Mouse (Mus musculus) gastrocnemius, postnatal 14 days (tissue): Measurements from ENCODE around the gene Pgam2. TPM values are rescaled to one million over a fixed set of nuclear protein-coding genes. Genes with fewer than 3 reads are reported as not detected.

Experiments
- DNase-seq: peaks from one replicate; pipeline ENCODE4 v3.0.0; 2021; ENCODE audit warnings: mixed read lengths
- intact Hi-C: fragments of 180-260 bp; cut with DNase I; formaldehyde crosslinking; loops from one replicate; pipeline ENCODE4 v1.15.1; 2025; ENCODE audit warnings: low total_unique reads
- long read RNA-seq, 2 experiments: library from polyadenylated mRNA; stranded (forward); transcript quantifications; one replicate each; pipeline ENCODE4 v2.0.0; 2021
- total RNA-seq, 2 experiments: library from RNA; stranded (reverse); gene quantifications; 2 replicates each; pipeline ENCODE4 v1.2.3; 2021

The Pgam2 gene
- total RNA-seq: 1,000 to 10,000 TPM; 3,325 to 3,362 TPM
- long read RNA-seq, experiment 1, transcript Pgam2-201 (3 exons, 840 nt): major isoform, 3,543 of 3,818 reads
- long read RNA-seq, experiment 1, partial matches to known transcripts: 269 of 3,818 reads
- long read RNA-seq, experiment 1, other reads (novel, unspliced or antisense): 6 of 3,818 reads
- long read RNA-seq, experiment 2, transcript Pgam2-201 (3 exons, 840 nt): major isoform, 3,857 of 4,178 reads
- long read RNA-seq, experiment 2, partial matches to known transcripts: 310 of 4,178 reads
- long read RNA-seq, experiment 2, other reads (novel, unspliced or antisense): 11 of 4,178 reads

- intact Hi-C loops: no loop called here
- DNase-seq: peak; percentile 62
Measured at GRCm38 (mm10) chr11:5803551-5803981, at the start of gene Pgam2. Gene Pgam2, minus strand, starts transcription at chr11:5803733.

GRCm38 (mm10) chr11:5852314-5852713, 48.8 kb upstream of the Pgam2 start:
- intact Hi-C loops: no loop called here
- DNase-seq: no peak

- DNase-seq: no peak
- intact Hi-C loops: no loop called here
Measured at GRCm38 (mm10) chr11:5851021-5851736, 47.6 kb upstream of the Pgam2 start.

GRCm38 (mm10) chr11:5850452-5850851, 46.9 kb upstream of the Pgam2 start:
- intact Hi-C loops: no loop called here
- DNase-seq: no peak

GRCm38 (mm10) chr11:5849316-5849715, 45.8 kb upstream of the Pgam2 start:
- no peak for DNase-seq
- intact Hi-C loops: loop anchor here (5.0 kb wide), 1 partner anchor 33 kb away; no protein-coding TSS in a partner anchor

GRCm38 (mm10) chr11:5848741-5849140, 45.2 kb upstream of the Pgam2 start:
- intact Hi-C loops: loop anchor here (5.0 kb wide), 1 partner anchor 34 kb away; no protein-coding TSS in a partner anchor
- DNase-seq: peak; percentile 62

- intact Hi-C loops: loop anchor here (5.0 kb wide), 1 partner anchor 36 kb away; no protein-coding TSS in a partner anchor
- DNase-seq: no peak
Measured at GRCm38 (mm10) chr11:5846639-5847345, 43.3 kb upstream of the Pgam2 start.

GRCm38 (mm10) chr11:5843131-5843530, 39.6 kb upstream of the Pgam2 start:
- intact Hi-C loops: no loop called here
- no peak for DNase-seq

- no peak for DNase-seq
- intact Hi-C loops: no loop called here
Measured at GRCm38 (mm10) chr11:5841751-5842150, 38.2 kb upstream of the Pgam2 start.

- DNase-seq: no peak
- intact Hi-C loops: no loop called here
Measured at GRCm38 (mm10) chr11:5840346-5840745, 36.8 kb upstream of the Pgam2 start.

GRCm38 (mm10) chr11:5837251-5838246, 34.0 kb upstream of the Pgam2 start, which contains the start of gene Polm:
Gene Polm, minus strand, starts transcription at chr11:5838016.
- intact Hi-C loops: no loop called here
- peak; percentile 94 for DNase-seq

- DNase-seq: no peak
Measured at GRCm38 (mm10) chr11:5836126-5836525, 32.6 kb upstream of the Pgam2 start.

GRCm38 (mm10) chr11:5835057-5835456, 31.5 kb upstream of the Pgam2 start:
- intact Hi-C loops: no loop called here
- DNase-seq: no peak

More at GRCm38 (mm10) chr11:5836126-5836525, 32.6 kb upstream of the Pgam2 start:
- intact Hi-C loops: no loop called here

- DNase-seq: no peak
Measured at GRCm38 (mm10) chr11:5834506-5834905, 31.0 kb upstream of the Pgam2 start.

GRCm38 (mm10) chr11:5829327-5829726, 25.8 kb upstream of the Pgam2 start:
- intact Hi-C loops: no loop called here
- DNase-seq: no peak

More at GRCm38 (mm10) chr11:5834506-5834905, 31.0 kb upstream of the Pgam2 start:
- intact Hi-C loops: no loop called here

- no peak for DNase-seq
- intact Hi-C loops: no loop called here
Measured at GRCm38 (mm10) chr11:5828509-5829191, 25.1 kb upstream of the Pgam2 start.

- DNase-seq: no peak
- intact Hi-C loops: no loop called here
Measured at GRCm38 (mm10) chr11:5827931-5828330, 24.4 kb upstream of the Pgam2 start.

- no peak for DNase-seq
- intact Hi-C loops: no loop called here
Measured at GRCm38 (mm10) chr11:5825432-5825831, 21.9 kb upstream of the Pgam2 start.
